Comparison of ENCODE assay signal across 8 mouse cellular contexts in the genomic region with DNA sequence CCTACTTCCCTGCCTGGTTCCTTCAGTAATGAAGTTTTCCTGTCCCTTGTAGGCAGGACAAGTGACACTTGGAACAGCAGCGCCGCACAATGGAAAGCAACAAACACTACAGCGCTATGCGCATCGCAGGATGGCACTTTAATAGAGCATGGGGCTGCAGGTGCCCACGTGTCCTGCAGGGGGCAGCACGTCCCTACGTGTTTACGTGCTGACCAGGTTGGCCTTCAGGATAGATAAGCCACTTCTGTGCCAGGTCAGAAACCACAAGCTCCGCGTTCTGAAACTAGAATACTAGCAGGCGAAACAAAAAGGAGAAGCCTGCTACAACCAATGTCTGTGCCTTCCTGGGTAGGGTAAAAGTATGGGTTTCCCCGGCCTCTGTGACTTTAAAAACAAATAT. TPM values are rescaled to one million over a fixed set of nuclear protein-coding genes. Genes with fewer than 3 reads are reported as not detected.
DNase-seq lines count a peak whose midpoint lies in the region; ATAC-seq lines count a peak whose summit lies in the region.

No protein-coding gene starts in this region.

- H3K27me3 ChIP-seq in heart, embryonic 10.5 days (ENCODE audit: insufficient read depth, poor library complexity, severe bottlenecking): no peaks in the 10 kb centered on the region
- no peaks in the 10 kb centered on the region for H3K27me3 ChIP-seq in lung, embryonic 15.5 days

- H3K27ac ChIP-seq in heart, embryonic 10.5 days: no peak overlapping the region
- no peak overlapping the region for H3K27ac ChIP-seq in lung, embryonic 15.5 days

- H3K9ac ChIP-seq in lung, embryonic 15.5 days: no peak overlapping the region

- DNase-seq in adipocyte (ENCODE audit: low spot score): peak; percentile 77
- peak; percentile 85 for DNase-seq in embryo, embryonic 10.5 days (ENCODE audit: low spot score)
- peak; percentile 82 for DNase-seq in heart, embryonic 10.5 days (ENCODE audit: low spot score)
- DNase-seq in layer of hippocampus, adult 8-10 months (ENCODE audit: low spot score in 2 of 2): peak; percentile 46 to 74
- DNase-seq in right cerebral cortex, postnatal 10 days (ENCODE audit: low spot score in 2 of 2): peak; percentile 68 to 78
- peak; percentile 40 for DNase-seq in urinary bladder, postnatal 25 days (ENCODE audit: low spot score)

- 19% methylated on average over 13 of the region's 13 CpGs for WGBS in heart, embryonic 10.5 days
- 18% methylated on average over 13 of the region's 13 CpGs for WGBS in lung, embryonic 15.5 days

- no peaks in the 10 kb centered on the region for H3K36me3 ChIP-seq in heart, embryonic 10.5 days
- no peaks in the 10 kb centered on the region for H3K36me3 ChIP-seq in lung, embryonic 15.5 days

- H3K4me2 ChIP-seq in lung, embryonic 15.5 days: 0 out of 2 replicates have a peak overlapping the region, but pooled peaks have one; percentile 16

- no peaks in the 10 kb centered on the region; the same call in 1 of the 2 replicates for H3K4me1 ChIP-seq in heart, embryonic 10.5 days
- peaks cover 5% of the 10 kb centered on the region for H3K4me1 ChIP-seq in lung, embryonic 15.5 days

- H3K4me3 ChIP-seq in heart, embryonic 10.5 days: no peak overlapping the region
- H3K4me3 ChIP-seq in lung, embryonic 15.5 days: no peak overlapping the region

- H3K9me3 ChIP-seq in heart, embryonic 10.5 days: no peaks in the 10 kb centered on the region
- no peaks in the 10 kb centered on the region for H3K9me3 ChIP-seq in lung, embryonic 15.5 days

- ATAC-seq in CD4-positive, CD25-positive, alpha-beta regulatory T cell, adult 4 months: peak; percentile 47
- no peak for ATAC-seq in lung, embryonic 15.5 days (ENCODE audit: borderline replicate concordance, extremely low read depth, low FRiP score, low TSS enrichment)

RNA-seq across cellular contexts. Expression of gene Scd4, which starts 30.6 kb away (rescaled TPM):
- under 1 TPM; 0.42 to 0.59 TPM for polyA plus RNA-seq in CD4-positive, CD25-positive, alpha-beta regulatory T cell, adult 4 months (2017; shearing (Covaris generic))
- 0.06 and 0.16 TPM in 2 replicates for polyA plus RNA-seq in heart, embryonic 10.5 days (2016; fragmentation: Nextera tagmentation; extraction: Ambion mirVana)
- 1 to 10 TPM; 2.3 to 3.0 (median 2.7) TPM for total RNA-seq in layer of hippocampus, adult 8-10 months (2022)
- polyA plus RNA-seq in lung, embryonic 15.5 days (2015; fragmentation: Nextera tagmentation; extraction: Ambion mirVana): 0.15 and 0.35 TPM in 2 replicates

RNA-seq across cellular contexts. Expression of gene Scd1, which starts 44.1 kb away (rescaled TPM):
- polyA plus RNA-seq in CD4-positive, CD25-positive, alpha-beta regulatory T cell, adult 4 months (2017; shearing (Covaris generic)): 1 to 10 TPM in 1 of 2 experiments, not detected in 1; 3.2 TPM
- polyA plus RNA-seq in heart, embryonic 10.5 days (2016; fragmentation: Nextera tagmentation; extraction: Ambion mirVana): 2.5 and 5.5 TPM in 2 replicates
- total RNA-seq in layer of hippocampus, adult 8-10 months (2022): 100 to 1,000 TPM; 131 to 178 (median 143) TPM
- 2.5 and 2.6 TPM in 2 replicates for polyA plus RNA-seq in lung, embryonic 15.5 days (2015; fragmentation: Nextera tagmentation; extraction: Ambion mirVana)
